In genomic region chr19:29066981-29067471, GRCm38 (mm10) we compare ENCODE assay signal across 8 mouse cellular contexts. TPM values are rescaled to one million over a fixed set of nuclear protein-coding genes. Genes with fewer than 3 reads are reported as not detected.
DNase-seq lines count a peak whose midpoint lies in the region; ATAC-seq and TF ChIP-seq lines count a peak whose summit lies in the region.

No protein-coding gene starts in this region.

- peak overlapping the region; percentile 35 for H3K4me2 ChIP-seq in hindbrain, postnatal 0 days (ENCODE audit: low read depth, low read length)
- peak overlapping the region; percentile 84 for H3K4me2 ChIP-seq in liver, embryonic 14.5 days (ENCODE audit: low read depth)

- TF ChIP-seq CTCF in left cerebral cortex, adult 2 months (IDR thresholded peaks at IDR 0.05): no peak
- TF ChIP-seq CTCF in cerebellum, adult 2 months (IDR thresholded peaks at IDR 0.05; ENCODE audit: borderline replicate concordance, insufficient read depth, low read depth, low read length): no peak
- no peak for TF ChIP-seq CTCF in hindbrain, postnatal 0 days (IDR thresholded peaks at IDR 0.05; ENCODE audit: low read depth)
- TF ChIP-seq CTCF in liver, embryonic 14.5 days (IDR thresholded peaks at IDR 0.05; ENCODE audit: low read depth): no peak

- peak overlapping the region; percentile 48; the same call in 1 of the 2 replicates for H3K27ac ChIP-seq in left cerebral cortex, adult 2 months
- H3K27ac ChIP-seq in cerebellum, adult 2 months (ENCODE audit: insufficient read depth, low read length): peak overlapping the region; percentile 27; the same call in 1 of the 2 replicates
- H3K27ac ChIP-seq in hindbrain, postnatal 0 days: no peak overlapping the region
- H3K27ac ChIP-seq in liver, embryonic 14.5 days: peak overlapping the region; percentile 96

- H3K36me3 ChIP-seq in hindbrain, postnatal 0 days (ENCODE audit: insufficient read depth, low read length): no peaks in the 10 kb centered on the region
- H3K36me3 ChIP-seq in liver, embryonic 14.5 days (replicated peaks; ENCODE audit: control insufficient read depth, insufficient read depth, low read depth): no peaks in the 10 kb centered on the region; the same call in 1 of the 2 replicates

- H3K4me1 ChIP-seq in cerebellum, adult 2 months (ENCODE audit: control insufficient read depth, insufficient read depth, low read length): peaks cover 2% of the 10 kb centered on the region; the same call in 1 of the 2 replicates
- no peaks in the 10 kb centered on the region for H3K4me1 ChIP-seq in hindbrain, postnatal 0 days (ENCODE audit: insufficient read depth, low read length)
- peaks cover 36 to 46% of the 10 kb centered on the region in 2 experiments for H3K4me1 ChIP-seq in liver, embryonic 14.5 days (replicated peaks; ENCODE audit: control insufficient read depth in 2 of 2, insufficient read depth in 2 of 2, low read length in 1 of 2)

- no peak overlapping the region for H3K9ac ChIP-seq in hindbrain, postnatal 0 days (replicated peaks; ENCODE audit: low read length)
- peak overlapping the region; percentile 93 for H3K9ac ChIP-seq in liver, embryonic 14.5 days (replicated peaks)

- peak in 1 of 2 experiments; percentile 33 for DNase-seq in left cerebral cortex, adult 2 months (ENCODE audit: extremely low spot score in 1 of 2, low spot score in 2 of 2)
- no peak for DNase-seq in left cerebral cortex, postnatal 14 days (ENCODE audit: low spot score in 2 of 2)
- peak; percentile 31 to 45 for DNase-seq in cerebellum, adult 2 months
- peak; percentile 20 for DNase-seq in gastrocnemius, postnatal 10 days
- DNase-seq in hindbrain, postnatal 0 days (ENCODE audit: low spot score): peak; percentile 35
- peak; percentile 87 to 96 (median 88) for DNase-seq in liver, embryonic 14.5 days (ENCODE audit: low read depth in 3 of 3, low spot score in 3 of 3)
- peak; percentile 82 for DNase-seq in naive thymus-derived CD4-positive, alpha-beta T cell, adult 2 months (ENCODE audit: low read depth)
- peak; percentile 79 for DNase-seq in testis, postnatal 14 days (ENCODE audit: low spot score)

- intact Hi-C loops in left cerebral cortex, adult 2 months (cut with DNase I): loop anchor here (5.0 to 10.0 kb wide), 3 partner anchors 135 to 438 kb away; no protein-coding TSS in a partner anchor
- intact Hi-C loops in left cerebral cortex, postnatal 14 days (cut with DNase I): loop anchor here (10.0 kb wide), 1 partner anchor 438 kb away; no protein-coding TSS in a partner anchor

- H3K4me3 ChIP-seq in left cerebral cortex, adult 2 months: peak overlapping the region; percentile 3; the same call in 1 of the 2 replicates
- peak overlapping the region; percentile 53 for H3K4me3 ChIP-seq in cerebellum, adult 2 months (replicated peaks; ENCODE audit: insufficient read depth, low read depth, low read length)
- H3K4me3 ChIP-seq in hindbrain, postnatal 0 days (ENCODE audit: low read length): peak overlapping the region; percentile 14
- H3K4me3 ChIP-seq in liver, embryonic 14.5 days (ENCODE audit: insufficient read depth in 1 of 2, low read depth in 2 of 2, low read length in 2 of 2): peak overlapping the region; percentile 79 to 93

- ATAC-seq in hindbrain, postnatal 0 days: peak; percentile 31; the same call in 1 of the 2 replicates
- ATAC-seq in liver, embryonic 14.5 days (ENCODE audit: insufficient read depth): peak; percentile 69

- 17% methylated on average over 11 of the region's 11 CpGs for WGBS in cerebellum, adult 2 months
- 20% methylated on average over 11 of the region's 11 CpGs for WGBS in hindbrain, postnatal 0 days
- WGBS in liver, embryonic 14.5 days (ENCODE audit: insufficient replicate concordance): 4% methylated on average over 11 of the region's 11 CpGs

- peak; percentile 58 for TF ChIP-seq EP300 in liver, embryonic 14.5 days (IDR thresholded peaks at IDR 0.05; ENCODE audit: low read depth)

- H3K9me3 ChIP-seq in hindbrain, postnatal 0 days (ENCODE audit: low read length): no peaks in the 10 kb centered on the region
- no peaks in the 10 kb centered on the region for H3K9me3 ChIP-seq in liver, embryonic 14.5 days (ENCODE audit: control insufficient read depth, low read length)

- H3K27me3 ChIP-seq in cerebellum, adult 2 months (ENCODE audit: control insufficient read depth, insufficient read depth, low read length): no peaks in the 10 kb centered on the region
- no peaks in the 10 kb centered on the region for H3K27me3 ChIP-seq in hindbrain, postnatal 0 days (ENCODE audit: insufficient read depth, low read length)
- no peaks in the 10 kb centered on the region for H3K27me3 ChIP-seq in liver, embryonic 14.5 days (ENCODE audit: control insufficient read depth, insufficient read depth, low read length)

- TF ChIP-seq POLR2A in cerebellum, adult 2 months (IDR thresholded peaks at IDR 0.05; ENCODE audit: borderline replicate concordance, insufficient read depth, low read length): peak; percentile 10; the same call in 1 of the 2 replicates

RNA-seq across cellular contexts. Expression of gene Ak3, which starts 19.3 kb away (rescaled TPM):
- total RNA-seq in left cerebral cortex, adult 2 months (2021): 10 to 100 TPM; 51.8 to 56.1 TPM
- 10 to 100 TPM; 52.3 to 53.2 TPM for total RNA-seq in left cerebral cortex, postnatal 14 days (2021)
- polyA plus RNA-seq in cerebellum, adult 2 months (2012; rRNA removed): 63.9 and 64.7 TPM in 2 replicates
- 10 to 100 TPM; 60.1 to 61.7 TPM for total RNA-seq in gastrocnemius, postnatal 10 days (2021)
- 86.9 and 90.1 TPM in 2 replicates for total RNA-seq in hindbrain, postnatal 0 days (2014; rRNA removed)
- polyA plus RNA-seq in hindbrain, postnatal 0 days (2015; fragmentation: Nextera tagmentation; extraction: Ambion mirVana): 67.4 and 71.2 TPM in 2 replicates
- polyA plus RNA-seq in liver, embryonic 14.5 days (2012; rRNA removed): 12.0 and 16.3 TPM in 2 replicates
- polyA plus RNA-seq in liver, embryonic 14.5 days (2014; fragmentation: Nextera tagmentation; extraction: Ambion mirVana): 41.5 and 44.0 TPM in 2 replicates

RNA-seq across cellular contexts. Expression of gene Rcl1, which starts 34.1 kb away (rescaled TPM):
- total RNA-seq in left cerebral cortex, adult 2 months (2021): 10 to 100 TPM; 15.5 to 15.7 TPM
- total RNA-seq in left cerebral cortex, postnatal 14 days (2021): 10 to 100 TPM; 12.7 to 15.6 TPM
- polyA plus RNA-seq in cerebellum, adult 2 months (2012; rRNA removed): 17.5 and 19.6 TPM in 2 replicates
- 10 to 100 TPM; 12.3 to 12.4 TPM for total RNA-seq in gastrocnemius, postnatal 10 days (2021)
- 16.0 and 18.0 TPM in 2 replicates for total RNA-seq in hindbrain, postnatal 0 days (2014; rRNA removed)
- polyA plus RNA-seq in hindbrain, postnatal 0 days (2015; fragmentation: Nextera tagmentation; extraction: Ambion mirVana): 33.0 and 33.3 TPM in 2 replicates
- 22.3 and 31.4 TPM in 2 replicates for polyA plus RNA-seq in liver, embryonic 14.5 days (2012; rRNA removed)
- 52.1 and 54.8 TPM in 2 replicates for polyA plus RNA-seq in liver, embryonic 14.5 days (2014; fragmentation: Nextera tagmentation; extraction: Ambion mirVana)

Comparison
In these comparisons a context has a peak if more than half of its experiments do, and no peak if none do; other contexts are left out.
1. DNase-seq: peak in cerebellum, adult 2 months (2 of 2), gastrocnemius, postnatal 10 days (single experiment), hindbrain, postnatal 0 days (single experiment), liver, embryonic 14.5 days (3 of 3), naive thymus-derived CD4-positive, alpha-beta T cell, adult 2 months (single experiment) and testis, postnatal 14 days (single experiment); none in left cerebral cortex, postnatal 14 days (0 of 2).
2. H3K4me3 ChIP-seq: peak in every context shown above with its lines; median percentile 86 in liver, embryonic 14.5 days; 53 in cerebellum, adult 2 months; 14 in hindbrain, postnatal 0 days; 3 in left cerebral cortex, adult 2 months.